ENCODE assay signal across 28 mouse cellular contexts in genomic region chr2:115747639-115748038, GRCm38 (mm10).
A peak's percentile ranks its signal among the peaks of the same experiment; 100 is the strongest.
DNase-seq lines count a peak whose midpoint lies in the region; ATAC-seq and TF ChIP-seq lines count a peak whose summit lies in the region.
"Had no signal": no experiment of that assay in that cellular context is flagged by ENCODE, and none has a peak within 500 bp of the region (broad histone marks: within the 10 kb centered on the region; RNA-seq: fewer than 3 reads in every experiment).

No protein-coding gene starts in this region.

- H3K36me3 ChIP-seq in forebrain, embryonic 14.5 days (ENCODE audit: control insufficient read depth, insufficient read depth, low read length) = no peaks in the 10 kb centered on the region
- H3K36me3 ChIP-seq in forebrain, embryonic 15.5 days = no peaks in the 10 kb centered on the region
- H3K36me3 ChIP-seq in ES-E14 (ENCODE audit: control insufficient read depth, insufficient read depth, low read length, poor library complexity, severe bottlenecking) = no peaks in the 10 kb centered on the region
- H3K36me3 ChIP-seq: forebrain, embryonic 10.5 days; heart, embryonic 12.5 days; heart, embryonic 15.5 days; hindbrain, embryonic 10.5 days; hindbrain, embryonic 13.5 days; intestine, embryonic 15.5 days had no signal

- no peak overlapping the region for H3K9ac ChIP-seq in forebrain, embryonic 14.5 days (ENCODE audit: low read length)
- H3K9ac ChIP-seq in forebrain, embryonic 15.5 days (replicated peaks) = no peak overlapping the region
- H3K9ac ChIP-seq in ES-E14 (ENCODE audit: insufficient read depth, low read depth, low read length, poor library complexity, severe bottlenecking) = no peak overlapping the region
- H3K9ac ChIP-seq: heart, embryonic 12.5 days; heart, embryonic 15.5 days; hindbrain, embryonic 13.5 days; intestine, embryonic 15.5 days had no signal

- in situ Hi-C loops in ES-E14 (cut with MboI; ENCODE audit: low sequenced_read_pairs in 2 of 2, unreplicated experiment in 2 of 2) = no loop called here

- H3K4me2 ChIP-seq in forebrain, embryonic 14.5 days (ENCODE audit: low read length) = no peak overlapping the region
- no peak overlapping the region for H3K4me2 ChIP-seq in forebrain, embryonic 15.5 days (replicated peaks)
- H3K4me2 ChIP-seq: heart, embryonic 12.5 days; heart, embryonic 15.5 days; hindbrain, embryonic 13.5 days; intestine, embryonic 15.5 days had no signal

- H3K27me3 ChIP-seq in forebrain, embryonic 14.5 days (replicated peaks; ENCODE audit: control insufficient read depth, insufficient read depth, low read length) = no peaks in the 10 kb centered on the region
- H3K27me3 ChIP-seq in forebrain, embryonic 15.5 days = no peaks in the 10 kb centered on the region
- H3K27me3 ChIP-seq: heart, embryonic 12.5 days; heart, embryonic 15.5 days; hindbrain, embryonic 13.5 days; intestine, embryonic 15.5 days; Patski had no signal

- H3K4me1 ChIP-seq in forebrain, embryonic 14.5 days (ENCODE audit: control insufficient read depth, insufficient read depth, low read length) = peaks cover 7% of the 10 kb centered on the region
- H3K4me1 ChIP-seq in forebrain, embryonic 15.5 days = peaks cover 13% of the 10 kb centered on the region; the same call in 1 of the 2 replicates
- peaks cover 5 to 10% of the 10 kb centered on the region in 2 experiments; a peak in 2 of 4 replicates for H3K4me1 ChIP-seq in ES-E14 (ENCODE audit: control insufficient read depth in 2 of 2, insufficient read depth in 2 of 2, low read length in 2 of 2, poor library complexity in 1 of 2)
- H3K4me1 ChIP-seq: heart, embryonic 12.5 days; heart, embryonic 15.5 days; intestine, embryonic 15.5 days had no signal

- WGBS in forebrain, embryonic 14.5 days = 50% methylated on average over 3 of the region's 3 CpGs
- WGBS in forebrain, embryonic 15.5 days = 46% methylated on average over 3 of the region's 3 CpGs

- no peak for DNase-seq in forebrain, embryonic 14.5 days (ENCODE audit: low spot score)
- DNase-seq in ES-CJ7 (ENCODE audit: low read depth, low spot score) = peak; percentile 80
- peak; percentile 47 for DNase-seq in ES-E14 (ENCODE audit: low read depth, low spot score)
- DNase-seq in ZHBTc4 (ENCODE audit: low read depth, low spot score) = peak; percentile 86
- DNase-seq in left cerebral cortex, adult 9 months (ENCODE audit: low spot score in 2 of 2) = no peak
- DNase-seq in right cerebral cortex, postnatal 10 days (ENCODE audit: low spot score in 2 of 2) = no peak
- DNase-seq in right cerebral cortex, postnatal 36 days (ENCODE audit: low spot score in 2 of 2) = no peak
- DNase-seq: adrenal gland, adult 2 months; adrenal gland, postnatal 14 days; cerebellum, adult 18-20 months; cerebellum, adult 9-10 months; cerebellum, postnatal 14 days; gastrocnemius, postnatal 10 days; gastrocnemius, postnatal 36 days; heart, postnatal 10 days; heart, postnatal 36 days; kidney, adult 11 months had no signal

- ATAC-seq in forebrain, embryonic 14.5 days = peak; percentile 48; the same call in 1 of the 2 replicates
- ATAC-seq in forebrain, embryonic 15.5 days (replicated peaks) = no peak
- ATAC-seq: CD4-positive, CD25-positive, alpha-beta regulatory T cell, adult 4 months; hindbrain, embryonic 16.5 days; intestine, embryonic 15.5 days; Patski had no signal

- no peak overlapping the region for H3K4me3 ChIP-seq in forebrain, embryonic 14.5 days (ENCODE audit: low read depth, low read length)
- H3K4me3 ChIP-seq in forebrain, embryonic 15.5 days = no peak overlapping the region
- no peak overlapping the region for H3K4me3 ChIP-seq in ES-E14 (ENCODE audit: insufficient read depth in 1 of 2, low read depth in 1 of 2, low read length in 2 of 2, poor library complexity in 1 of 2, severe bottlenecking in 1 of 2)
- H3K4me3 ChIP-seq: forebrain, embryonic 10.5 days; heart, embryonic 12.5 days; heart, embryonic 15.5 days; hindbrain, embryonic 10.5 days; hindbrain, embryonic 13.5 days; intestine, embryonic 15.5 days had no signal

- H3K27ac ChIP-seq in forebrain, embryonic 14.5 days (ENCODE audit: low read depth, low read length) = no peak overlapping the region
- H3K27ac ChIP-seq in forebrain, embryonic 15.5 days (replicated peaks) = no peak overlapping the region
- H3K27ac ChIP-seq in ES-E14 (ENCODE audit: insufficient read depth, low read depth, low read length, poor library complexity, severe bottlenecking) = no peak overlapping the region
- H3K27ac ChIP-seq: forebrain, embryonic 10.5 days; heart, embryonic 15.5 days; hindbrain, embryonic 10.5 days; hindbrain, embryonic 13.5 days; intestine, embryonic 15.5 days had no signal

- no peaks in the 10 kb centered on the region for H3K9me3 ChIP-seq in forebrain, embryonic 14.5 days (replicated peaks; ENCODE audit: control insufficient read depth, low read length)
- H3K9me3 ChIP-seq in forebrain, embryonic 15.5 days = no peaks in the 10 kb centered on the region
- H3K9me3 ChIP-seq in ES-E14 (ENCODE audit: control insufficient read depth, insufficient read depth, low read depth, low read length) = no peaks in the 10 kb centered on the region
- H3K9me3 ChIP-seq: forebrain, embryonic 10.5 days; G1E; heart, embryonic 12.5 days; heart, embryonic 15.5 days; hindbrain, embryonic 10.5 days; hindbrain, embryonic 13.5 days; intestine, embryonic 15.5 days had no signal

TF ChIP-seq in ES-E14, 5 proteins besides CTCF, POLR2A, EP300 and RAD21:
- TF ChIP-seq ZC3H11A (IDR thresholded peaks at IDR 0.05; ENCODE audit: borderline replicate concordance, low read depth, low read length) (no peak), ZNF384 (IDR thresholded peaks at IDR 0.05; ENCODE audit: low read depth, low read length) (no peak), CHD2 (IDR thresholded peaks at IDR 0.05; ENCODE audit: low read depth, low read length) (no peak), HCFC1 (IDR thresholded peaks at IDR 0.05; ENCODE audit: borderline replicate concordance, insufficient read depth, low read length) (no peak), MAFK (IDR thresholded peaks at IDR 0.05; ENCODE audit: insufficient read depth, low read depth, low read length) (no peak)

Comparison
In these comparisons a context has a peak if more than half of its experiments do, and no peak if none do; other contexts are left out.
1. DNase-seq: peak in ES-CJ7 (single experiment), ES-E14 (single experiment) and ZHBTc4 (single experiment); none in forebrain, embryonic 14.5 days (single experiment), left cerebral cortex, adult 9 months (0 of 2), right cerebral cortex, postnatal 10 days (0 of 2) and right cerebral cortex, postnatal 36 days (0 of 2).